Mouse (Mus musculus) liver, postnatal 0 days (tissue): ENCODE data around the gene Tnni3k. TPM values are rescaled to one million over a fixed set of nuclear protein-coding genes. Genes with fewer than 3 reads are reported as not detected.
"Not testable (repeated sequence)": the region's sequence is repeated elsewhere in the genome, so short reads cannot be mapped to it uniquely, and the experiment has no call there.

Source experiments
- ATAC-seq: fragments of 200-750 bp; cut with Nextera tagmentation; 2 replicates; pipeline ENCODE4 v1.8.0; 2017; ENCODE audit warnings: mild to moderate bottlenecking, moderate library complexity
- DNase-seq: peaks from one replicate; pipeline ENCODE4 v3.0.0-alpha.2; 2016
- H3K27ac ChIP-seq: fragments of 300-500 bp; sonication (generic); 2 replicates; pipeline ENCODE4 v1.5.1; 2014; ENCODE audit warnings: antibody characterized with exemption, moderate library complexity, mild to moderate bottlenecking, low read depth
- H3K27me3 ChIP-seq: fragments of 300-500 bp; sonication (generic); 2 replicates; pipeline ENCODE4 v1.6.1; 2014; ENCODE audit warnings: low read length, control low read depth, mixed read lengths; ENCODE audit not compliant: insufficient read depth
- H3K36me3 ChIP-seq: fragments of 300-500 bp; sonication (generic); replicated peaks from 2 replicates; pipeline ENCODE4 v1.6.1; 2014; ENCODE audit warnings: mild to moderate bottlenecking, control low read depth, low read length, moderate library complexity, mixed read lengths; ENCODE audit not compliant: insufficient read depth
- H3K4me1 ChIP-seq: fragments of 300-500 bp; sonication (generic); 2 replicates; pipeline ENCODE4 v1.6.1; 2014; ENCODE audit warnings: antibody characterized with exemption, mild to moderate bottlenecking, control low read depth; ENCODE audit not compliant: insufficient read depth
- H3K4me2 ChIP-seq: fragments of 300-500 bp; sonication (generic); 2 replicates; pipeline ENCODE4 v1.6.1; 2014; ENCODE audit warnings: low read depth, mild to moderate bottlenecking, low read length, moderate library complexity, mixed read lengths
- H3K4me3 ChIP-seq: fragments of 300-500 bp; sonication (generic); 2 replicates; pipeline ENCODE4 v1.5.1; 2014; ENCODE audit warnings: low read depth, low read length
- H3K9ac ChIP-seq: fragments of 300-500 bp; sonication (generic); replicated peaks from 2 replicates; pipeline ENCODE4 v1.6.1; 2014; ENCODE audit warnings: mild to moderate bottlenecking, moderate library complexity
- H3K9me3 ChIP-seq: fragments of 300-500 bp; sonication (generic); 2 replicates; pipeline ENCODE4 v1.6.1; 2016; ENCODE audit warnings: mild to moderate bottlenecking, control low read depth, low read length, mixed read lengths
- CTCF ChIP-seq: sonication (generic); IDR thresholded peaks from 2 replicates; pipeline ENCODE4 v1.5.1; 2016; ENCODE audit warnings: antibody characterized with exemption, low read depth
- EP300 ChIP-seq: IDR thresholded peaks from 2 replicates; pipeline ENCODE4 v1.6.1; 2016; ENCODE audit warnings: antibody characterized with exemption, low read depth, mild to moderate bottlenecking
- WGBS: fragments of 180-500 bp; shearing (Covaris S2); extraction: QIAGEN DNeasy Blood & Tissue Kit; methylation state at CpG from one replicate; pipeline ENCODE4 v1.1.7; 2014; ENCODE audit not compliant: insufficient replicate concordance; 5-methylcytosine and 5-hydroxymethylcytosine counted together
- polyA plus RNA-seq: library from polyadenylated mRNA; unstranded; fragments of >200 nt; fragmentation: Nextera tagmentation; extraction: Ambion mirVana; gene quantifications from 2 replicates; pipeline ENCODE4 v1.2.1, GENCODE M21; 2015

The Tnni3k gene
- polyA plus RNA-seq, 1 experiment from 2014 or later: not detected

- 69% methylated on average over 3 of the region's 3 CpGs for WGBS
- no peak for DNase-seq
- no peak overlapping the region for H3K9ac ChIP-seq
- H3K36me3 ChIP-seq: no peaks in the 10 kb centered on the region
- H3K4me1 ChIP-seq: no peaks in the 10 kb centered on the region
- TF ChIP-seq EP300 (no peak), CTCF (no peak)
- H3K9me3 ChIP-seq: no peaks in the 10 kb centered on the region
- no peak overlapping the region for H3K4me2 ChIP-seq
- no peak overlapping the region for H3K4me3 ChIP-seq
- H3K27ac ChIP-seq: no peak overlapping the region
- no peaks in the 10 kb centered on the region for H3K27me3 ChIP-seq
- no peak for ATAC-seq
These were observed 229.5 kb downstream of the Tnni3k start for GRCm38 (mm10) chr3:154825739-154826138.

- Histone ChIP-seq H3K4me1 (no peaks in the 10 kb centered on the region), H3K9me3 (no peaks in the 10 kb centered on the region), H3K27ac (no peak overlapping the region), H3K9ac (no peak overlapping the region), H3K4me2 (no peak overlapping the region), H3K4me3 (no peak overlapping the region), H3K36me3 (no peaks in the 10 kb centered on the region), H3K27me3 (no peaks in the 10 kb centered on the region)
- no peak for TF ChIP-seq CTCF
- DNase-seq (no peak), ATAC-seq (no peak)
- WGBS: 65% methylated on average over 4 of the region's 4 CpGs
These were observed 230.5 kb downstream of the Tnni3k start for GRCm38 (mm10) chr3:154824713-154825112.

- H3K9me3 ChIP-seq, H3K27ac ChIP-seq, ATAC-seq, H3K4me2 ChIP-seq, H3K36me3 ChIP-seq, H3K27me3 ChIP-seq, H3K4me1 ChIP-seq, H3K4me3 ChIP-seq, H3K9ac ChIP-seq: not testable (repeated sequence)
- peak; percentile 27 for DNase-seq
- WGBS: 19% methylated on average over 5 of the region's 5 CpGs
These were observed 235.5 kb downstream of the Tnni3k start for GRCm38 (mm10) chr3:154819684-154820083.

- Histone ChIP-seq H3K27me3 (no peaks in the 10 kb centered on the region), H3K36me3 (no peaks in the 10 kb centered on the region), H3K4me1 (no peaks in the 10 kb centered on the region), H3K4me3 (no peak overlapping the region), H3K4me2 (no peak overlapping the region), H3K9me3 (no peaks in the 10 kb centered on the region), H3K27ac (no peak overlapping the region), H3K9ac (no peak overlapping the region)
- 4% methylated on average over 7 of the region's 7 CpGs for WGBS
- TF ChIP-seq CTCF (peak; percentile 74), EP300 (no peak)
- DNase-seq (peak; percentile 42), ATAC-seq (no peak)
These were observed 237.5 kb downstream of the Tnni3k start for GRCm38 (mm10) chr3:154817732-154818131.

- H3K4me2 ChIP-seq: no peak overlapping the region
- H3K9ac ChIP-seq: no peak overlapping the region
- H3K4me1 ChIP-seq: no peaks in the 10 kb centered on the region
- H3K4me3 ChIP-seq: no peak overlapping the region
- ATAC-seq (no peak), DNase-seq (no peak)
- WGBS: 44% methylated on average over 19 of the region's 19 CpGs
- TF ChIP-seq CTCF: no peak
- no peak for TF ChIP-seq EP300
- no peak overlapping the region for H3K27ac ChIP-seq
- H3K36me3 ChIP-seq: no peaks in the 10 kb centered on the region
- H3K27me3 ChIP-seq: no peaks in the 10 kb centered on the region
- no peaks in the 10 kb centered on the region for H3K9me3 ChIP-seq
These were observed 238.2 kb downstream of the Tnni3k start for GRCm38 (mm10) chr3:154816801-154817625.

- Histone ChIP-seq H3K9me3 (no peaks in the 10 kb centered on the region), H3K27me3 (no peaks in the 10 kb centered on the region), H3K9ac (no peak overlapping the region), H3K4me1 (no peaks in the 10 kb centered on the region), H3K4me3 (no peak overlapping the region), H3K4me2 (no peak overlapping the region), H3K27ac (no peak overlapping the region), H3K36me3 (no peaks in the 10 kb centered on the region)
- no peak for ATAC-seq
- TF ChIP-seq CTCF (no peak), EP300 (no peak)
- 55% methylated on average over 3 of the region's 3 CpGs for WGBS
- no peak for DNase-seq
These were observed 239.0 kb downstream of the Tnni3k start for GRCm38 (mm10) chr3:154816231-154816630.
